Mouse (Mus musculus) central nervous system, embryonic 11.5 days (tissue): ENCODE data around the gene Pycard. TPM values are rescaled to one million over a fixed set of nuclear protein-coding genes. Genes with fewer than 3 reads are reported as not detected.

Experiments used
- polyA plus RNA-seq: library from polyadenylated mRNA; depleted of rRNA; stranded (reverse); fragments of >200 nt; gene quantifications from 2 replicates; pipeline ENCODE4 v1.2.3, GENCODE M21; 2012; rRNA removed

The Pycard gene
- 7.1 and 10.2 TPM in 2 replicates for polyA plus RNA-seq

DNA sequence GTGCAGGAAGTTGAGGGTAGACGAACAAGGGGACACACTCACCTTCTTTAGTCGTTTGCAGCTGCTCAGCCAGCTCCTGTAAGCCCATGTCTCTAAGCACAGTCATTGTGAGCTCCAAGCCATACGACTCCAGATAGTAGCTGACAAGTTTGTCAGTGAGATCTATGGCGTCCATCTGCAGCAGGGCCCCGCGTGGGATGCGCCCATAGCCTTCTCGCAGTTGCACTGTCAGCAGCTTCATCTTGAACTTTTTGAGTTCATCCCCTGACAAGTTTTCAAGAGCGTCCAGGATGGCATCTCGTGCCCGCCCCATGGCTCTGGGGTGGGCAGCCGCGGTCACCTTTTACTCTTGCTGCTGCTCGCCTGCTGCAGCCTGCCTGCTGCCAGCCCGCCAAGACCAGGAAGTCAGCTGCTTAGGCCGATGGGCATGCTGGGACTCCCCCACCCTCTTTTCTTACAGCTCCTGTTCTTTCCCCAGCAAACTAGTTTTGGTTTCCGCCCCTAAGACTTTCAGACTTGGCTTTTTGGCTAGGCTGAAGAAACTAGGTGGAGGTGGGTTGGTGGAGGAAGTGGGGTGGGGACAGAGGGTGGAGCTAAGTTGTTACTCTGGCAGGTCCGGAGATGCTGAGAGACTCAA, at the start of gene Pycard:
TSS of gene Pycard (minus strand) at position 527 of the 637 bp plus-strand sequence.

DNA sequence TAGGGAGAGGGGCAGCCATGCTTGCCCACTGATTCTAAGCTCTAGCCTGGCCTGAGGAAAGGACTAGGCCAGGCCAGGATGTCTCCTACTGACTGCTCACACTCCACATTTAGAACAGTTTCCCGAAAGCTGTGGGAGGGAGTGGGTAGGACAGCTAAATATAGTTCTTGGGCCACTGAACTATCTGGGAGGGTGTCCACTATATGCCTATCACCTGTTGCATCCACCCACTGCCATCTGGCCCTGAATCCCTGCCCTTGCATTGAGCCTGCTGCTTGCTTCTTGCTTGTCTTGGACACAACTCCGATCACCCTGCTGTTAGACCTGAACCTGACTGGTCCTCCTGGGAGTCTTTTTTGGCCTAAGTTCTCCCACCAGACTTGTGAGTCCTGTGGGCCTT, 10.0 kb upstream of the Pycard start, which contains the start of gene Trim72:
TSS of gene Trim72 (plus strand) at position 262 of the 400 bp plus-strand sequence.

DNA sequence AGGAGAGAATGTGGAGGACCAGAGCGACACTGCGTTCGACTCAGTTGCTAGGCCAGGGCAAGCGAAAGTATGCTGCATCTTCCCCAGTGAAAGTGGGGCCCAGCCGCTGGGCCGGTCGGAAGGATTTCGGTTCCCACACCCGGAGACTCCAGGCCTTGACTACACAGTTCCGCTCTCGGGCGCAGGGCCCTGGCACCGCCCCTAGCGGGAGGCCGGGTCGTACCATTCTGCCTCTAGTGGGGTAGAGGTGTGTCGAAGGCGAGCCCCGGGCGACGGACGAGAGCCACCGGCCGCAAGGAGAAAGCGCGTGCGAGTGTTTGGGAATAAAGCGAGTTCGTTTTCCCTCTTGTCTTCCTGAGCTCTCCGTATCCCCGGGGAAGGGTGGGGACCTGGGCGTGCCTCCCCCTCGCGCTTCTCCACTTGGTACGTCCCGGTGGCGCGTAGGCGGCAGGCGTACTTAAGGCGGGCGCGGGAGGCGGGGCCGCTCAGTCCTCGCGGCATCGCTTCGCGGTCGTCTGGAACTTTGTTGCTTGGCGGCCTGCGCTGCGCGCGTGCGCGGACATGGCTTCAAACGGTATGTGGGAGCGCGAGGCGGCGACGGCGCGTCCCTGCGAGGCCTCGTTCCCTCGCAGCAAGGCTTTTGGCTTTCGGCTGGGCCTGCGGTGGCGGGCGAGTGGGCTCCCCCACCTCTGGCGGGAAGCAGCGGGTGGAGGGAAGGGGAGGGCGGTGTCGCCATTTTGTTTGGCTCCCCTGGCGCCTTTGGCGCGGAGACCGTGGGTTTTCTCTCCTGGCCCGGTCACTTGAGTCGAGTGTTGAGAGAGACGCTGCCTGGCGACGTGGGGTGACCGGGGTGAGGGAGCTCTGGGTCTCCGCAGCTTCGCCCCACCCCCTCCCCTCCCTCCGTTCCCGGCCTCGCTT, 26.4 kb downstream of the Pycard start, which contains the start of gene Fus:
TSS of gene Fus (plus strand) at position 454 of the 918 bp plus-strand sequence.

DNA sequence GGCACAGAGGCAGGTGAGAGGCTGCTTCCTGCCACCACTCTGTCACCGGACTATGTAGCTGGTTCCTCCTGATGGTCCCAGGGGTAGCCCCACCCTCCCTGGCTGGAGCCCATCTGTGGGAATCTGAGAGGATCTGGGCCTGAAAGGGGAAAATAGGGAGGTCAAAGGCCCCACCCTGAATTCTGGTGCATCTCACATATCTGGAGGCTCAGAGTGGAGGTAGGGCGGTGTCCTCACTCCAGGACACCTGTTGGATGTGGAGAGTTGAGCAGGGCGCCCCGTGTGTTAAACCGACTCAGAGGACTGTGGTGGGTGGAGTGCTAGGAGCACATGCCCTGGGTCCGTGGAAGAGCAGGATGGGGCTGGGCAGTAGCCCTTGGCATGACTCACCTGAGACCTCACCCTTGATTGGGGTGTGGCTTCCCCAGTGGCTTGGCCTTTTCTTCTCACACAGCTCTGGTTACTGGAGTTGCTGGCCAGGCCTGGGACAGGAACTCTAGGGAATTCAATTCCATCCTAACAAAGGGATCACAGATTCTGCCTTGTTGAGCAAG, 47.1 kb downstream of the Pycard start, which contains the start of gene Prss36:
TSS of gene Prss36 (minus strand) at position 256 of the 554 bp plus-strand sequence.

Other genes starting within 250 kb of the Pycard start
- 84.5 and 155 TPM in 2 replicates for gene Fbxl19, start 249.3 kb downstream of the Pycard start, polyA plus RNA-seq
- gene Orai3, start 224.1 kb downstream of the Pycard start, polyA plus RNA-seq, result 6.3 and 10.3 TPM in 2 replicates
- 26.7 and 29.9 TPM in 2 replicates for gene Setd1a, start 217.2 kb downstream of the Pycard start, polyA plus RNA-seq
- gene Gm49388, start 208.3 kb downstream of the Pycard start, polyA plus RNA-seq, result 0.63 and 11.8 TPM in 2 replicates
- gene Hsd3b7, start 193.3 kb downstream of the Pycard start, polyA plus RNA-seq, result 8.7 and 16.1 TPM in 2 replicates
- 69.6 and 99.1 TPM in 2 replicates for gene Stx4a, start 169.6 kb downstream of the Pycard start, polyA plus RNA-seq
- 36.0 and 46.5 TPM in 2 replicates for gene Stx1b, start 169.3 kb downstream of the Pycard start, polyA plus RNA-seq
- 26.7 and 27.5 TPM in 2 replicates for gene Zfp646, start 117.6 kb downstream of the Pycard start, polyA plus RNA-seq
- 16.2 and 20.9 TPM in 2 replicates for gene Zfp668, start 117.0 kb downstream of the Pycard start, polyA plus RNA-seq
- gene Prss53, start 102.9 kb downstream of the Pycard start, polyA plus RNA-seq, result 1.2 and 1.6 TPM in 2 replicates
- gene Gm21974, start 98.4 kb downstream of the Pycard start, polyA plus RNA-seq, result not detected in 2 replicates
- gene Vkorc1, start 98.2 kb downstream of the Pycard start, polyA plus RNA-seq, result 36.5 and 56.2 TPM in 2 replicates
- gene Bckdk, start 89.8 kb downstream of the Pycard start, polyA plus RNA-seq, result 37.4 and 59.5 TPM in 2 replicates
- 45.6 and 52.9 TPM in 2 replicates for gene Kat8, start 81.4 kb downstream of the Pycard start, polyA plus RNA-seq
- 1.0 and 3.1 TPM in 2 replicates for gene Prss8, start 63.8 kb downstream of the Pycard start, polyA plus RNA-seq
- 8.6 and 8.8 TPM in 2 replicates for gene Prss36, start 47.1 kb downstream of the Pycard start, polyA plus RNA-seq
- 824 and 846 TPM in 2 replicates for gene Fus, start 26.4 kb downstream of the Pycard start, polyA plus RNA-seq
- gene Trim72, start 10.1 kb upstream of the Pycard start, polyA plus RNA-seq, result 1.1 and 1.6 TPM in 2 replicates
- 0.91 and 2.4 TPM in 2 replicates for gene Itgam, start 68.8 kb upstream of the Pycard start, polyA plus RNA-seq
- gene Gm49368, start 68.8 kb upstream of the Pycard start, polyA plus RNA-seq, result 0.01 TPM in 1 of 2 replicates, not detected in the other
- 0.02 and 0.04 TPM in 2 replicates for gene Itgax, start 135.7 kb upstream of the Pycard start, polyA plus RNA-seq
- not detected in 2 replicates for gene Itgad, start 160.5 kb upstream of the Pycard start, polyA plus RNA-seq
- 3.9 and 10.1 TPM in 2 replicates for gene Cox6a2, start 212.5 kb upstream of the Pycard start, polyA plus RNA-seq
- gene Armc5, start 243.5 kb upstream of the Pycard start, polyA plus RNA-seq, result 11.5 and 14.5 TPM in 2 replicates
- 2.8 and 4.2 TPM in 2 replicates for gene 9130023H24Rik, start 244.2 kb upstream of the Pycard start, polyA plus RNA-seq